Mouse (Mus musculus) liver, embryonic 14.5 days (tissue): Measurements from ENCODE around the gene Cd48. TPM values are rescaled to one million over a fixed set of nuclear protein-coding genes. Genes with fewer than 3 reads are reported as not detected.
"Not testable (repeated sequence)": the region's sequence is repeated elsewhere in the genome, so short reads cannot be mapped to it uniquely, and the experiment has no call there.

ENCODE experiments used
- ATAC-seq: fragments of 200-750 bp; cut with Nextera tagmentation; 2 replicates; pipeline ENCODE4 v1.8.0; 2017; ENCODE audit warnings: moderate number of reproducible peaks, mild to moderate bottlenecking, moderate library complexity; ENCODE audit not compliant: insufficient read depth
- DNase-seq, 3 experiments: peaks; one replicate each; pipeline ENCODE4 v3.0.0-alpha.2; 2012 to 2013; ENCODE audit warnings: low read depth in 3 of 3, low spot score in 3 of 3
- H3K27ac ChIP-seq: fragments of 300-500 bp; sonication (generic); 2 replicates; pipeline ENCODE4 v1.5.1; 2014; ENCODE audit warnings: moderate library complexity, mild to moderate bottlenecking, control low read depth, inconsistent platforms
- H3K27me3 ChIP-seq: fragments of 300-500 bp; sonication (generic); 2 replicates; pipeline ENCODE4 v1.6.1; 2014; ENCODE audit warnings: mild to moderate bottlenecking, low read length, moderate library complexity; ENCODE audit not compliant: control insufficient read depth, insufficient read depth
- H3K36me3 ChIP-seq: fragments of 300-500 bp; sonication (generic); replicated peaks from 2 replicates; pipeline ENCODE4 v1.6.1; 2014; ENCODE audit warnings: low read depth; ENCODE audit not compliant: control insufficient read depth, insufficient read depth
- H3K4me1 ChIP-seq, 2 experiments: fragments of 200-500 bp in 1 of 2; fragments of 300-500 bp in 1 of 2; sonication (generic) in 1 of 2; replicated peaks; 2 replicates each; pipeline ENCODE4 v1.6.1; 2012 to 2014; ENCODE audit warnings: antibody characterized with exemption in 1 of 2, inconsistent platforms in 1 of 2, low read length in 1 of 2; ENCODE audit not compliant: control insufficient read depth in 2 of 2, insufficient read depth in 2 of 2
- H3K4me2 ChIP-seq: fragments of 300-500 bp; sonication (generic); 2 replicates; pipeline ENCODE4 v1.6.1; 2014; ENCODE audit warnings: low read depth, mild to moderate bottlenecking, control low read depth, moderate library complexity
- H3K4me3 ChIP-seq, 2 experiments: fragments of 200-500 bp in 1 of 2; fragments of 300-500 bp in 1 of 2; sonication (generic) in 1 of 2; 2 replicates each; pipeline ENCODE4 v1.5.1; 2012 to 2014; ENCODE audit warnings: low read depth in 2 of 2, low read length in 2 of 2, mild to moderate bottlenecking in 2 of 2, control low read depth in 1 of 2, inconsistent platforms in 1 of 2, moderate library complexity in 1 of 2; ENCODE audit not compliant: insufficient read depth in 1 of 2
- H3K9ac ChIP-seq: fragments of 300-500 bp; sonication (generic); replicated peaks from 2 replicates; pipeline ENCODE4 v1.6.1; 2014; ENCODE audit warnings: mild to moderate bottlenecking, control low read depth, moderate library complexity
- H3K9me3 ChIP-seq: fragments of 300-500 bp; sonication (generic); 2 replicates; pipeline ENCODE4 v1.6.1; 2016; ENCODE audit warnings: low read length, mixed read lengths; ENCODE audit not compliant: control insufficient read depth
- CTCF ChIP-seq: IDR thresholded peaks from 2 replicates; pipeline ENCODE4 v1.5.1; 2016; ENCODE audit warnings: antibody characterized with exemption, low read depth, control low read depth
- EP300 ChIP-seq: IDR thresholded peaks from 2 replicates; pipeline ENCODE4 v1.6.1; 2016; ENCODE audit warnings: antibody characterized with exemption, low read depth
- WGBS: fragments of 180-500 bp; shearing (Covaris S2); extraction: QIAGEN DNeasy Blood & Tissue Kit; methylation state at CpG from one replicate; pipeline ENCODE4 v1.1.7; 2014; ENCODE audit not compliant: insufficient replicate concordance; 5-methylcytosine and 5-hydroxymethylcytosine counted together
- polyA plus RNA-seq, 2 experiments: library from polyadenylated mRNA; depleted of rRNA in 1 of 2; stranded (reverse) in 1 of 2; unstranded in 1 of 2; fragments of >200 nt; fragmentation: Nextera tagmentation in 1 of 2; extraction: Ambion mirVana in 1 of 2; gene quantifications; 2 replicates each; pipeline versions ENCODE4 v1.2.1 to v1.2.3; 2012 to 2014

Cd48 gene
- polyA plus RNA-seq, 2 experiments, result 5.6 to 11.2 TPM

DNA sequence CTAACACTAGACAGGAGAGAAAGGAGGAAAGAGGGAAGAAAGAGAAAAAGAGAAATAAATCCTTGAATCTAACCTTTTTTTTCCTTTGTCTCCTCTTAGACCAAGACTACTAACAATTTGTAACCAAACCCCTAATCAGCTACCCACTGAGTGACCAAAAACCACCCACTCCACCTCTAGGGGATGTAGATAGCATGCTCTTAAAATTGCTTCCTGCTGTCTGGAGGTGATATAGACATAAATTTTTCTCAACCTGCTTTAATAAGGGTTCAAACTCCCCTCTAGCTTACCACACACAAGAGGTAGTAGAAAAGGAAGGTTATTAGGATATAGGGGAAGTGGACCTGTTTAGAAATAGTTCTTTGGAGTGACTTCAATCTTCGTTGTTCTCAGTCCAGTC, 14.6 kb upstream of the Cd48 start:
- WGBS, result 52% methylated on average over 1 of the region's 1 CpGs
- H3K27me3 ChIP-seq, result no peaks in the 10 kb centered on the region
- H3K9me3 ChIP-seq, result no peaks in the 10 kb centered on the region
- no peak for DNase-seq
- H3K4me2 ChIP-seq, result no peak overlapping the region
- H3K36me3 ChIP-seq, result no peaks in the 10 kb centered on the region
- TF ChIP-seq EP300 (no peak), CTCF (no peak)
- no peak overlapping the region for H3K4me3 ChIP-seq
- no peak for ATAC-seq
- no peaks in the 10 kb centered on the region for H3K4me1 ChIP-seq
- no peak overlapping the region for H3K9ac ChIP-seq
- H3K27ac ChIP-seq, result no peak overlapping the region

- not testable (repeated sequence) for H3K36me3 ChIP-seq, H3K9me3 ChIP-seq, H3K4me3 ChIP-seq, H3K27me3 ChIP-seq, DNase-seq, H3K4me2 ChIP-seq, ATAC-seq, H3K9ac ChIP-seq, H3K27ac ChIP-seq
- peaks cover 8 to 15% of the 10 kb centered on the region in 2 experiments for H3K4me1 ChIP-seq
- 38% methylated on average over 2 of the region's 2 CpGs for WGBS
- TF ChIP-seq CTCF, result peak; percentile 6; the same call in 1 of the 2 replicates
These were observed 9.4 kb upstream of the Cd48 start for GRCm38 (mm10) chr1:171672451-171672850.

- Histone ChIP-seq H3K4me1 (peaks cover 8 to 18% of the 10 kb centered on the region in 2 experiments), H3K36me3 (no peaks in the 10 kb centered on the region), H3K27me3 (no peaks in the 10 kb centered on the region), H3K4me2 (no peak overlapping the region), H3K27ac (no peak overlapping the region), H3K4me3 (no peak overlapping the region), H3K9me3 (no peaks in the 10 kb centered on the region), H3K9ac (no peak overlapping the region)
- 49% methylated on average over 5 of the region's 5 CpGs for WGBS
- DNase-seq (no peak), ATAC-seq (no peak)
- no peak for TF ChIP-seq EP300
- TF ChIP-seq CTCF, result no peak
These were observed 8.8 kb upstream of the Cd48 start for GRCm38 (mm10) chr1:171672854-171673475.

DNA sequence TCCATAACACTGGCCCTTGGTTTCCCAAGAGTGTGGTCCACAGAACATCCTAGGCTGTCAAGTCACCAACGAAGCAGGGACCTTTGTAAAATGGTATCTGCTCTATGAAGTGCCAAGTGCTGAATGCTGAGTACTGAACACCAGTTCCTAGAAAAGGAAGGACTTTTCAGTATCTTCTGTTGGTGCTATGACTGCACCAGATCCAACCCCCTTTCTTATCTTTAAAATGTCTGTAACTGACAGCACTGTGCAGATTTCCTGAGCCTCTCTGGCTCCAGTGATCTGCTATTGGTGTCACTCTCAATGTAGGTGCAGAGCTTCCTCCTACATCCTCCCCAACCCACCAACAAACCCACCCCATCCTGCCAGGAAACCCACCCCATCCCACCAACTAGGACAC, 7.3 kb upstream of the Cd48 start:
- H3K36me3 ChIP-seq, result no peaks in the 10 kb centered on the region
- H3K4me3 ChIP-seq, result no peak overlapping the region
- no peak for TF ChIP-seq EP300
- no peak for TF ChIP-seq CTCF
- no peaks in the 10 kb centered on the region for H3K27me3 ChIP-seq
- H3K4me1 ChIP-seq, result peaks cover 8 to 18% of the 10 kb centered on the region in 2 experiments
- no peaks in the 10 kb centered on the region for H3K9me3 ChIP-seq
- 8% methylated on average over 1 of the region's 1 CpGs for WGBS
- H3K9ac ChIP-seq, result no peak overlapping the region
- H3K4me2 ChIP-seq, result no peak overlapping the region
- DNase-seq, result peak in 2 of 3 experiments; percentile 20 to 24
- no peak overlapping the region for H3K27ac ChIP-seq
- ATAC-seq, result peak; percentile 80

DNA sequence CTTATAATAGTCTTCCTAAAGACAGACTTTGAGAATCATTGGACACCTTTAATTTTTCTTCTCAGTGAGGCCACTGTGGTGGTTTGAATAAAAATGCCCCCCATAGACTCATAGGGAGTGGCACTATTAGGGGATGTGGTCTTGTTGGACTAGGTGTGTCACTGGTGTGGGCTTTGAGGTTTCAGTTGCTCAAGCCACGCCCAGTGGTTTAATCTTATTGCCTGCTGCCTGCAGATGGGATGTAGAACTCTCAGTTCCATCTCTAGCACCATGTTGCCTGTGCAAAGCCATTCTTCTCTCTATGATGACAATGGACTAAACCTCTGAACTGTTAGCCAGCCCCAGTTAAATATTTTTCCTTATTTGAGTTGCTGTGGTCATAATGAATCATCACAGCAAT, 4.1 kb upstream of the Cd48 start:
- Histone ChIP-seq H3K4me1 (peaks cover 8 to 26% of the 10 kb centered on the region in 2 experiments), H3K27me3 (no peaks in the 10 kb centered on the region), H3K4me2 (no peak overlapping the region), H3K9me3 (no peaks in the 10 kb centered on the region), H3K36me3 (no peaks in the 10 kb centered on the region), H3K4me3 (no peak overlapping the region), H3K27ac (no peak overlapping the region), H3K9ac (no peak overlapping the region)
- TF ChIP-seq CTCF (no peak), EP300 (0 out of 2 replicates have a peak, but pooled peaks have one; percentile 12)
- DNase-seq (no peak), ATAC-seq (0 out of 2 replicates have a peak, but pooled peaks have one; percentile 22)
- WGBS, result 20% methylated on average over 1 of the region's 1 CpGs
